Mouse (Mus musculus) olfactory bulb, adult 2 months (tissue): ENCODE data around the gene Mical3.

Experiments used
- CTCF ChIP-seq: fragments of 200-500 bp; IDR thresholded peaks from 2 replicates; pipeline ENCODE4 v1.5.1; 2012; ENCODE audit warnings: low read depth, mild to moderate bottlenecking, low read length, moderate library complexity; ENCODE audit not compliant: insufficient read depth
- POLR2A ChIP-seq: fragments of 200-500 bp; IDR thresholded peaks from 2 replicates; pipeline ENCODE4 v1.6.1; 2012; ENCODE audit warnings: mild to moderate bottlenecking, low read depth, low read length, moderate library complexity; ENCODE audit not compliant: insufficient read depth

DNA sequence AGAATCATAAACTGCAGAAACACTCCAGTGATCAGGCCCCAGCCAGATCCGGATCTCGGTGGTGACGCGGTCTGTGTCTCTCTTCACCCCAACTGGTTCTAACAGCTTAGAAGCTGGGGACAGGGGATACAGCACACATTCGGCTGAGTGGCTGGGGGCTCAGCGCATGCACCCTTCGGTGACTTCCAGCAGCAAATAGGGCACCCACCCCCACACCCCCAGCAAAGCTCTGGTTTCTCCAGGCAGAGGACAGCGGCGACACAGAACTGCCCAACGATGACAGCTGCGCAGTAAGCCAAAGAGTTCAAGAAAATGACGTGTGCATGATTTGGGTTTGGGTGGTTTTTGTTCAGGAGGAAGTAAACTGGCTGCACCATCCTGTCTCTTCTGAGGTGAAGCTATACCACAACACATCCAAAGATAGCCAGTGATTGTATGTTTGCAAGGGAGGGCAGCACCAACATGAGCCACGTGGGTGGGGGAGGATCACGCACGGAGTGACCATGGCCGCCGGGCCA, 67.8 kb downstream of the Mical3 start:
- no peak for TF ChIP-seq CTCF
- TF ChIP-seq POLR2A: no peak
